Mouse (Mus musculus) kidney, adult 18-20 months (tissue): ENCODE data around the gene Zfp827.

ENCODE experiments used
- DNase-seq: peaks from one replicate; pipeline ENCODE4 v3.0.0; 2021

Gene Zfp827

GRCm38 (mm10) chr8:79227916-79228315, 199.7 kb downstream of the Zfp827 start:
- no peak for DNase-seq

DNA sequence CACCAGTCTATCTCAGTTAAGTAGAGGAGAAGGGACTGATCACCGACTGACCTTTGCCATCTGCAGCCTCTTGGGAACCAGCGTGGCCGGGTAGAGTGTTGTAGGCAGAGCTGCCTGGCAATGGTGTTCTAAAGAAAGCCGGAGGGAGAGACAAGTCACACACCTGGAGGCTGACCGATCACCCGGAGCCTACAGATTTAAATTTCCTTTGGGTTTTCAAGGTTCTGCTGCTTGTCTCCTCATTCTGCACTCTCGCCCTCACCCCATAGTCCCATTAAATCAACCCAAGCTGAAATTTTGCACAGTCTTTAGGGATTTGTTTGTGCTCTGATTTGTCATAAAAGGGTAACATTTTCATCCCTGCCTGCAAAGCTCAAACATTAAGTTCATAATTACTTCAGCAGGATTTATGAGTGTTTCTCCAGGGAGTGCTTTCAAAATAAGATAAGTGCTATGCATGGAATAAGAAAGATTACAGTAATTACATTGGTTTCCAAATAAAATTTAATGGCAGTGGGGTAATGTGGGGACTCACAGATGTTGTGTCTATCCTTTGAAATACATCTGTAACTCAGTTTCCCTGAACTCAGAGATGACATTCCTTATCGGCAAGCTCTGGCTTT, 201.1 kb downstream of the Zfp827 start:
- DNase-seq = no peak

DNA sequence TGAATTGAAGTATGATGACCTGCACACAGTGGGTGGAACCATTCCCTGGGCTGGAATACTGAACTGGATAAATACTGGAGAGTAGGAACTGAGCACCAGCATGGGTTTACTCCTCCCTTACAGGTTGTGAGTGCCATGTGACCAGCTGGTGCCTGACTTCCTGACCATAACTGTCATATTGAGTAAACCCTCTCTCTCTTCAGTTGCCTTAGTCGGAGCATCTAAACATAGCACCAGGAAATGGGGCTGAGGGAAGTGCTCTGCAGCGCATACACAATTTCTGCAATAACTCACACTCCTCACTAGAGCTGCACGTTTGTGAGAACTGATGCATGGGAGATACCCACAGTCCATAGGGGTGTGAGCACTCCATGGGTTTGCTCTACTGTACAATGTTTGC, 211.1 kb downstream of the Zfp827 start:
- DNase-seq = no peak

DNA sequence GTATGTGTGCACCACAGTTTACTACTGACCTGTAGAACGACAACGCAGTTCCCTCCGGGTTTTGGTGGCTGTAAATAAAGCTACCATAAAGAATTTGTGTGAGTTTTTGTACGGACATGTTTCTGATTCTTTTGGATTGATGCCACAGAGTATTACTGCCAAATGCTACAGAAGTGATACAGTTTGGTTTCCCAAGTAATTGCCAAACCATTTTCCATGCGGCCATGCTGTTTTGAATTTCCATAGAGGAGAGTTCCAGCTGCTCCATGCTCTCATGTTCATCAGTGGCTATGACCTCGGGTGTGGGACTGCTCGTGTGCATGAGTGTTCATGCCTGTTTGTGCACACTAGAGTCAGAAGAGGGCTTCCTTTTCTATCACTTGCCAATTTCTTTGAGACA, 211.8 kb downstream of the Zfp827 start:
- DNase-seq = no peak
